Mouse (Mus musculus) splenic B cell, adult 2 months (primary cell): ENCODE measurements around the gene Arl5c.

Experiments
- DNase-seq: peaks from one replicate; pipeline ENCODE4 v3.0.0-alpha.2; 2011; ENCODE audit warnings: low read depth, low spot score
- H3K27me3 ChIP-seq: 2 replicates; pipeline ENCODE4 v1.6.1; 2012; ENCODE audit warnings: mild to moderate bottlenecking, low read length, moderate library complexity, mixed read lengths; ENCODE audit not compliant: control insufficient read depth, poor library complexity, insufficient read depth, severe bottlenecking
- H3K36me3 ChIP-seq: 2 replicates; pipeline ENCODE4 v1.6.1; 2012; ENCODE audit warnings: mild to moderate bottlenecking, low read length, moderate library complexity, mixed read lengths; ENCODE audit not compliant: control insufficient read depth, poor library complexity, insufficient read depth, severe bottlenecking

The Arl5c gene

GRCm38 (mm10) chr11:97994539-97995100, 1.4 kb downstream of the Arl5c start:
- Histone ChIP-seq H3K36me3 (peaks cover 4% of the 10 kb centered on the region), H3K27me3 (no peaks in the 10 kb centered on the region)
- DNase-seq: peak; percentile 93

GRCm38 (mm10) chr11:97988530-97989096, 7.4 kb downstream of the Arl5c start:
- peak; percentile 94 for DNase-seq
- H3K27me3 ChIP-seq: no peaks in the 10 kb centered on the region
- H3K36me3 ChIP-seq: peaks cover 4% of the 10 kb centered on the region

- no peaks in the 10 kb centered on the region for H3K27me3 ChIP-seq
- peaks cover 4% of the 10 kb centered on the region for H3K36me3 ChIP-seq
- DNase-seq: peak; percentile 97
Observed at GRCm38 (mm10) chr11:97987551-97988526, 8.1 kb downstream of the Arl5c start.

GRCm38 (mm10) chr11:97986738-97987465, 9.1 kb downstream of the Arl5c start:
- peaks cover 4% of the 10 kb centered on the region for H3K36me3 ChIP-seq
- H3K27me3 ChIP-seq: no peaks in the 10 kb centered on the region
- no peak for DNase-seq

- Histone ChIP-seq H3K36me3 (peaks cover 4% of the 10 kb centered on the region), H3K27me3 (no peaks in the 10 kb centered on the region)
- DNase-seq: no peak
Observed at GRCm38 (mm10) chr11:97985727-97986677, 10.0 kb downstream of the Arl5c start, which contains the start of gene Plxdc1. Gene Plxdc1 (minus strand): TSS chr11:97986444.

GRCm38 (mm10) chr11:97983983-97984382, 12.0 kb downstream of the Arl5c start:
- H3K36me3 ChIP-seq: no peaks in the 10 kb centered on the region
- DNase-seq: no peak
- H3K27me3 ChIP-seq: no peaks in the 10 kb centered on the region

- Histone ChIP-seq H3K36me3 (no peaks in the 10 kb centered on the region), H3K27me3 (no peaks in the 10 kb centered on the region)
- DNase-seq: no peak
Observed at GRCm38 (mm10) chr11:97983506-97983905, 12.5 kb downstream of the Arl5c start.

- no peaks in the 10 kb centered on the region for H3K36me3 ChIP-seq
- no peaks in the 10 kb centered on the region for H3K27me3 ChIP-seq
- no peak for DNase-seq
Observed at GRCm38 (mm10) chr11:97982721-97983120, 13.3 kb downstream of the Arl5c start.

- no peaks in the 10 kb centered on the region for H3K27me3 ChIP-seq
- no peak for DNase-seq
- H3K36me3 ChIP-seq: no peaks in the 10 kb centered on the region
Observed at GRCm38 (mm10) chr11:97980531-97980966, 15.4 kb downstream of the Arl5c start.

- Histone ChIP-seq H3K27me3 (no peaks in the 10 kb centered on the region), H3K36me3 (no peaks in the 10 kb centered on the region)
- no peak for DNase-seq
Observed at GRCm38 (mm10) chr11:97979824-97980495, 16.0 kb downstream of the Arl5c start.

- Histone ChIP-seq H3K36me3 (no peaks in the 10 kb centered on the region), H3K27me3 (no peaks in the 10 kb centered on the region)
- no peak for DNase-seq
Observed at GRCm38 (mm10) chr11:97978392-97978791, 17.6 kb downstream of the Arl5c start.

- DNase-seq: no peak
- Histone ChIP-seq H3K27me3 (no peaks in the 10 kb centered on the region), H3K36me3 (no peaks in the 10 kb centered on the region)
Observed at GRCm38 (mm10) chr11:97977797-97978196, 18.2 kb downstream of the Arl5c start.

- H3K36me3 ChIP-seq: no peaks in the 10 kb centered on the region
- DNase-seq: no peak
- H3K27me3 ChIP-seq: no peaks in the 10 kb centered on the region
Observed at GRCm38 (mm10) chr11:97974746-97975145, 21.2 kb downstream of the Arl5c start.
